Mouse (Mus musculus): Measurements from ENCODE around the gene St8sia1. TPM values are rescaled to one million over a fixed set of nuclear protein-coding genes. Genes with fewer than 3 reads are reported as not detected.

Gene St8sia1
- polyA plus RNA-seq, 2 experiments = 0.93 to 1.3 TPM

DNA sequence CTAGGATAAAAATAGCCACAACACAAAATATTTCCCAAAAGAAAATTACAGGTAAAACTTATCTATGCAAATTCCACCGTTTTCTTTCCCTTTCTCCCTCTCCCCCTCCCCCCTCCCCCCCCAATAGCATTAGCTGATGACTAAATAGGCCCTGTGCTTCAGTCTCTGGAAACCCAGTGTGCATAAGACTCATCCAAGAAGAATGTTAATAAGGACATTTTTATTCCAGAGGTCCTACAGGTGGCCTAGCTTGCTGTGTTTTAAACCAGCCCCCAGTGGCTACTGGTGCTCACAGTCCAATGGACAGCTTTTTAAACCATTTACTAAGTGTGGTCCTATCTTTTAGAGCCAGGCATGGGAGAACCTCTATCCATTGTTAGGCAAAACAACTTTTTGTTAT lies 166.3 kb downstream of the St8sia1 start:
- Histone ChIP-seq H3K4me3 (replicated peaks; ENCODE audit: low read length) (no peak overlapping the region), H3K27ac (replicated peaks; ENCODE audit: low read depth, low read length) (no peak overlapping the region), H3K9ac (ENCODE audit: low read depth, low read length, severe bottlenecking) (no peak overlapping the region), H3K9me3 (ENCODE audit: control insufficient read depth, low read length) (no peaks in the 10 kb centered on the region), H3K4me1 (ENCODE audit: control insufficient read depth, insufficient read depth, low read length) (no peaks in the 10 kb centered on the region), H3K4me2 (replicated peaks; ENCODE audit: low read depth, low read length, severe bottlenecking) (no peak overlapping the region), H3K36me3 (ENCODE audit: control insufficient read depth, insufficient read depth, low read length) (no peaks in the 10 kb centered on the region), H3K27me3 (ENCODE audit: control insufficient read depth, insufficient read depth, low read length) (no peaks in the 10 kb centered on the region)
- 79% methylated on average over 1 of the region's 1 CpGs for WGBS
- DNase-seq (ENCODE audit: low spot score) = no peak
- ATAC-seq (ENCODE audit: low FRiP score, low read depth) = no peak
- TF ChIP-seq POLR2A (IDR thresholded peaks at IDR 0.05; ENCODE audit: borderline replicate concordance, extremely low read depth, insufficient read depth, insufficient read length) = no peak

DNA sequence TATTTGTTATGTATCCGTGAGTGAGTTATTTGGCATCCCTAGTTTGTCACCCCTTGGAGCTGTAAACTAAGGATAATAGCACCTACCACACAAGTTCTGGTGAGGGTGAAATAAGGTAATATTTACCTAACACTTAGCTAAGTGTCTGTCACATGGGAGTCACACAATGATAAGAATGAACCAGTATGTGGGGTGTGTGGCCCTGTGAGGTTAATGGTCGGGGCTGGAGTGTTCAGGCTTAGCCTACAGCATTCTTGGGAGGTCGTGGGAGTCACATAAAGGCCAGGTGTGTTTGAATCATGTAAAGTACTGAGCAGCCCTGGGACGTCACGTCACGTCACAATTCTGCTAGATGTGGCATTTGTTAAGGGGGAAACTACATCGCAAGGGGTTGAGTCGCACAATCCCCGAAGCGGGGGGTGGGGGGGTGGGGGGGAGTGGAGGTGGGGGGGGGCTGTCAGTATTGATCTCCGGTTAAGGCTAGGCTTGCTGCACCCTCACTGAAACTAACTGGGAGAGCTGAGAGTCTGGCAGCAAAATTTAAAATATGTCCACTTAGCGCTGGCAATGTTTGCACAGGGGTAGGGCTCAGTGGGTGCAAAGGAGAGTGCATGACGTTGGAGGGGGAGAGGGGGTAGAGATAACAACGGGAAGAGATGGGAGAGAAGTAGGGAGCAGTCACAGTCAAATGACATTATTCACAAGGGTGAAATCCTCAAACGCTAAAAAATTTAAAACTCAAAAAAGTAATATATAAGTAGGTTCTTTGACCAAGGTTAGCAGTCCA lies 168.4 kb downstream of the St8sia1 start:
- DNase-seq (ENCODE audit: low spot score) (no peak), ATAC-seq (ENCODE audit: low FRiP score, low read depth) (no peak)
- no peak for TF ChIP-seq POLR2A (IDR thresholded peaks at IDR 0.05; ENCODE audit: borderline replicate concordance, extremely low read depth, insufficient read depth, insufficient read length)
- Histone ChIP-seq H3K9ac (ENCODE audit: low read depth, low read length, severe bottlenecking) (no peak overlapping the region), H3K27me3 (ENCODE audit: control insufficient read depth, insufficient read depth, low read length) (no peaks in the 10 kb centered on the region), H3K27ac (replicated peaks; ENCODE audit: low read depth, low read length) (no peak overlapping the region), H3K4me1 (ENCODE audit: control insufficient read depth, insufficient read depth, low read length) (no peaks in the 10 kb centered on the region), H3K36me3 (ENCODE audit: control insufficient read depth, insufficient read depth, low read length) (no peaks in the 10 kb centered on the region), H3K9me3 (ENCODE audit: control insufficient read depth, low read length) (no peaks in the 10 kb centered on the region), H3K4me3 (replicated peaks; ENCODE audit: low read length) (no peak overlapping the region), H3K4me2 (replicated peaks; ENCODE audit: low read depth, low read length, severe bottlenecking) (no peak overlapping the region)
- WGBS = 71% methylated on average over 15 of the region's 15 CpGs

DNA sequence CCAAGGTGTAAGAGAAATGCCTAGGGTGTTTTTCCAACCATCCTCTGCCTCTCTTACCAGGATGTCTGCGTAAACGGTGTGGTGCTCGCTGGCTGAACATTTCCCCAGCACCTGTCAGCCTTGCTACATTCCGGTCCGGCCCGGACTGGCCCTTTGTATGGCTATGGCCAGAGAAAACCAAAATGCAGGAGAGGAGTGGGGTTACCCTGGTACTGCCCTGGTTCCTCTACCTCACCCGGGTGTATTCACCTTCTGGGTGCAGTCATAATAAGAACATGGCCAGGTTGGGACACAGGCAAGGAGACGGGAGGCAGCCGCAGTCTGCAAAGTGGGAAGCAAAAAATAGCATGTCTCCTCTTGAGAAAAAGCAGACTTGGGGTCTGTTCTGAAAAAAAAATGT lies 169.2 kb downstream of the St8sia1 start:
- 86% methylated on average over 9 of the region's 9 CpGs for WGBS
- TF ChIP-seq POLR2A (IDR thresholded peaks at IDR 0.05; ENCODE audit: borderline replicate concordance, extremely low read depth, insufficient read depth, insufficient read length) = no peak

DNA sequence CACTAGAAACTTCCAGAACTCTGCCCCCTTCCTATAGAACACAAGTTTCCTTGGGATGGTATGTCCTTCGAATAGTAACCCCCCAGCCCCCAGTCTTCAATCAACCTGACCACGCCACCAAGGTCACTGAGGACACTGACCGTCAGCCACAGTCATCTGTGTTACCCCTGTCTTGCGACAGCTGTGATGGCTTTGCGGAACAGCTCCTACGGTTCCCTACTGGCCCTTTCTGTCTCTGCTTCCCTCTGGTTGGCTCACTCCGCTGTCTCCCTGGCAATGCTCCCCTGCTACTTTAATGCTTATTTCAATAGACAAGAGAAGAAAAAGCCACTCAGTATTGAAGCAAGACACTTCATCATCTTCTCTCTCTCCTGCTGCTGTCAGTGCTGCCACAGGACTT lies 170.8 kb downstream of the St8sia1 start:
- Histone ChIP-seq H3K27me3 (ENCODE audit: control insufficient read depth, insufficient read depth, low read length) (no peaks in the 10 kb centered on the region), H3K4me3 (replicated peaks; ENCODE audit: low read length) (no peak overlapping the region), H3K4me1 (ENCODE audit: control insufficient read depth, insufficient read depth, low read length) (no peaks in the 10 kb centered on the region), H3K9ac (ENCODE audit: low read depth, low read length, severe bottlenecking) (no peak overlapping the region), H3K9me3 (ENCODE audit: control insufficient read depth, low read length) (no peaks in the 10 kb centered on the region), H3K4me2 (replicated peaks; ENCODE audit: low read depth, low read length, severe bottlenecking) (no peak overlapping the region), H3K36me3 (ENCODE audit: control insufficient read depth, insufficient read depth, low read length) (no peaks in the 10 kb centered on the region), H3K27ac (replicated peaks; ENCODE audit: low read depth, low read length) (no peak overlapping the region)
- DNase-seq (ENCODE audit: low spot score) = no peak
- 67% methylated on average over 7 of the region's 7 CpGs for WGBS
- TF ChIP-seq POLR2A (IDR thresholded peaks at IDR 0.05; ENCODE audit: borderline replicate concordance, extremely low read depth, insufficient read depth, insufficient read length) = no peak
- no peak for ATAC-seq (ENCODE audit: low FRiP score, low read depth)

More for the DNA sequence above, 169.2 kb downstream of the St8sia1 start:
- H3K4me1 ChIP-seq (ENCODE audit: control insufficient read depth, insufficient read depth, low read length) = no peaks in the 10 kb centered on the region
- no peak overlapping the region for H3K9ac ChIP-seq (ENCODE audit: low read depth, low read length, severe bottlenecking)
- no peak overlapping the region for H3K4me2 ChIP-seq (replicated peaks; ENCODE audit: low read depth, low read length, severe bottlenecking)
- no peak overlapping the region for H3K27ac ChIP-seq (replicated peaks; ENCODE audit: low read depth, low read length)
- no peaks in the 10 kb centered on the region for H3K36me3 ChIP-seq (ENCODE audit: control insufficient read depth, insufficient read depth, low read length)
- DNase-seq (ENCODE audit: low spot score) (no peak), ATAC-seq (ENCODE audit: low FRiP score, low read depth) (no peak)
- H3K9me3 ChIP-seq (ENCODE audit: control insufficient read depth, low read length) = no peaks in the 10 kb centered on the region
- H3K27me3 ChIP-seq (ENCODE audit: control insufficient read depth, insufficient read depth, low read length) = no peaks in the 10 kb centered on the region
- H3K4me3 ChIP-seq (replicated peaks; ENCODE audit: low read length) = no peak overlapping the region

DNA sequence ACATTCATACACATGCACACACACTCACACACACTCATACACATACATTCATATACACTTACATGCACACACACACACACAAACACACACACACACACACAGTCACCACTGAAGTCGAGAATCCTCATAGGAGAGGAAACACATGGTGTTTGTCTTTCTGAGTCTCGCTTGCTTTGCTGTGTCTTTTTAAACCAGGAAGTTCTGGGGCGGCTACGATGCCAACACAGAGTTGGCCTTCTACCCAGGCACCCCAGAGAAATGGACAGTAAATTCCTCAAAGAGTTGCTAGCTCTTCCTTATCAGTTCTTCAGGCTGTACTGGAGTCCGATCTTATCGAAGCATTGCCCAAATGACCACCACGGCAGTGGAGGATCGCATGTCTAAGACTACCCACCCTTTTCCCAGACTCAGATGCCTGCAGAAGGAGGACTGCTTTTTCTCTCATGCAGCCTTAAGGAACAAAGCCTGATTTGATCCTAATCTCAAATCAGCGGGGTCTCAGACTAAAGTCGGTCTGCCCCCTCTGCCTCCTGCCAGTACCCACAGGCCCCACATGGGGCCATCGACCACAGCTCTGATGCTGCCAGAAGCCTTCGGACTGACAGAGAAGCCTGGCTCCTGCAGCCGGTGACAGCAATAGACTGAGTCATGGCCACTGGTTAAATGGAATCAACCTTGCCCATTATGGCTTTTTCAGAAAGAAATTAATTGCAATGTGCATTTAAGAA lies 171.8 kb downstream of the St8sia1 start:
- H3K27ac ChIP-seq (replicated peaks; ENCODE audit: low read depth, low read length) = no peak overlapping the region
- no peaks in the 10 kb centered on the region for H3K27me3 ChIP-seq (ENCODE audit: control insufficient read depth, insufficient read depth, low read length)
- H3K4me2 ChIP-seq (replicated peaks; ENCODE audit: low read depth, low read length, severe bottlenecking) = no peak overlapping the region
- H3K4me1 ChIP-seq (ENCODE audit: control insufficient read depth, insufficient read depth, low read length) = no peaks in the 10 kb centered on the region
- 57% methylated on average over 13 of the region's 13 CpGs for WGBS
- no peak for DNase-seq (ENCODE audit: low spot score)
- no peaks in the 10 kb centered on the region for H3K9me3 ChIP-seq (ENCODE audit: control insufficient read depth, low read length)
- no peak overlapping the region for H3K4me3 ChIP-seq (replicated peaks; ENCODE audit: low read length)
- ATAC-seq (ENCODE audit: low FRiP score, low read depth) = no peak
- TF ChIP-seq POLR2A (IDR thresholded peaks at IDR 0.05; ENCODE audit: borderline replicate concordance, extremely low read depth, insufficient read depth, insufficient read length) = no peak
- no peak overlapping the region for H3K9ac ChIP-seq (ENCODE audit: low read depth, low read length, severe bottlenecking)
- no peaks in the 10 kb centered on the region for H3K36me3 ChIP-seq (ENCODE audit: control insufficient read depth, insufficient read depth, low read length)
